Mouse (Mus musculus) E14TG2a.4 (cell line): ENCODE measurements at regions not wholly inside any gene's neighbourhood (a gene's known extent, or its start where the extent isn't known, plus 50 kb on each side); places are given as distances from the start of the nearest gene placed in this dataset.

Experiments used
- CTCF ChIP-seq: conservative IDR thresholded peaks from 2 replicates; pipeline ENCODE4 v1.5.1; 2014; ENCODE audit warnings: low read length
- NANOG ChIP-seq: IDR thresholded peaks from 2 replicates; pipeline ENCODE4 v1.6.1; 2014; ENCODE audit warnings: borderline replicate concordance, low read length, mixed read lengths
- POU5F1 ChIP-seq: IDR thresholded peaks from 2 replicates; pipeline ENCODE4 v1.6.1; 2014; ENCODE audit warnings: low read length, borderline replicate concordance

- TF ChIP-seq CTCF, result no peak
- no peak for TF ChIP-seq NANOG
- TF ChIP-seq POU5F1, result no peak
Measured at GRCm38 (mm10) chr12:12753849-12754248, 187.9 kb downstream of the Mycn start.
